Mouse (Mus musculus): Measurements from ENCODE around the gene Ppp1r14a. TPM values are rescaled to one million over a fixed set of nuclear protein-coding genes. Genes with fewer than 3 reads are reported as not detected.

Ppp1r14a gene
- polyA plus RNA-seq (2012; rRNA removed), result 31.2 and 33.4 TPM in 2 replicates

DNA sequence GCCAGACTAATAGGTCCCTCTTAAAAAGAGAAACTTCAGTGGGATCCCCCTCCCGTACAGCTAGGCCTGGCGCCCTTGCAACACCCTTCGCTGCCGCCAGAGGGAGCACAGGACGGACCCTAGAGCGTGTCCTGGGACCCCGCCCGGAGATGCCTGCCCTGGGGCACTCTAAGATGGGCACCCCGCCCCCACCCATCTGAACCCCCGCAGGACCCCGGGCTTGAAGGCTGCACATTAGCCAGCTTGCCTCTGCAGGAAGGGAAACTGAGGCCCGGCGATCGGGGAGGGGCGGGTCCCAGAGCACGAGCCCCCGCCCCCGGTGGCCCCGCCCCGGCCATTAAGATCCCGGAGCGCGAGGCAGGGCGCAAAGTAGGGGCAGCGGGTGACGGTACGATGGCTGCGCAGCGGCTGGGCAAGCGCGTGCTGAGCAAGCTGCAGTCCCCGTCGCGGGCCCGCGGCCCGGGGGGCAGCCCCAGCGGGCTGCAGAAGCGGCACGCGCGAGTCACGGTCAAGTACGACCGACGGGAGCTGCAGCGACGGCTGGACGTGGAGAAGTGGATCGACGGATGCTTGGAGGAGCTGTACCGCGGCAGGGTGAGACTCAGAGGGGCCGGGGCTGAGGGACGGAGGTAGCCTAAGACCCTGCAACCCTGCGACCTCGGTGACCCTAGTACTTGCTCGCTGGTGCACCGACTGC, at the start of gene Ppp1r14a:
Gene Ppp1r14a, plus strand, starts transcription at position 367 of the 697 bp plus-strand sequence.
- 2% methylated on average over 59 of the region's 59 CpGs for WGBS
- DNase-seq (ENCODE audit: low read depth, low spot score), result no peak

DNA sequence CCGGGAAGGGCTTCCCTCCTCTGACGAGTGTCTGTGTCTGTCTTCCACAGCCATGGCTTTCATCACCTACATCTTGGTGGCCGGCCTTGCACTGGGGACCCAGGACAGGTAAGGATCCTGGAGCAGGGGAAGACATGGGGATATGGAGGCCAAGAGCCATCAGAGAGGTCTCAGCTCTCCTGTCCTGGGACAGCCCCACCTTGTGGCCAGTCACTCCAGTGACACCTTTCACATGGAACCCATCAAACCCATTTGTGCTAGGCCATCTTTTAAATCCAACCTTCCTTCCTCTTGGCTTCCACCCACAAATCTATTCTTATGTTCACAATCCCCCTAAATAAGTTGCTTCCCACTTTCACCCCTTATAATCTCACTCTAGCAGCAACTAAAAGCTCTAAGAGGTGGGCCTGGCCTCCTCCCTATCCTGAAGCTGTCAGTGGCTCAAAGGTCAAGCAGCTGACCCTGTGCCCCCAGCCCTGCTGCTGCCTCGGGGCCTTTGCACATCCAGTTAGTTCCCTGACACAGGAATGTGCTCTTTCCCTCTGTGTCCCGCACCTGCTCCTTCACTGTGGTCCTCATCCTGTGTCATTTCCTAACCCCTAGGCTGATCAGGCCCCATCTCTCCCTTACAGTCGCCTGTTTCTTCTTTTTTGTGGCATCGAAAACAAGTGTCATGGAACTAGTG, 44.2 kb upstream of the Ppp1r14a start:
- WGBS, result 74% methylated on average over 7 of the region's 7 CpGs
- DNase-seq (ENCODE audit: low read depth, low spot score), result no peak

DNA sequence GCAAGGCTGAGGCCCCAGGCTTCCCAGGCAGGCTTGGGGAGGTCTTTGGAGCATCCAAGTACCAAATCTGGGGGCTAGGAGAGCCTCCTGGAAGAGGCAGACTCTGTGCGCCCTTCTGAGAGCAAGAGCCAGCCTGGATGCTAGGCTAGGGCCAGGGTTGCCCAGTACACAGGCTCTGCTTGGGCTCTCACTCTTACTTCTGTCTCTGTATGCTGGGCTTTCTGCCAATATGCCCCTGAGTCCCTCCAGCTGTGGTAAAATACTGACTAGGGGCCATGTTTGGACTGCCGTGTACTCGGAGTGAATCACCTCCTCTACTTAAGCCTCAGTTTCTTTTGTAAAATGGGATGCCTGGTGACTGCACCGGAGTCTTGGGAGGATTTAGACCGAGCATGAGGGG, 43.1 kb upstream of the Ppp1r14a start:
- 64% methylated on average over 5 of the region's 5 CpGs for WGBS

DNA sequence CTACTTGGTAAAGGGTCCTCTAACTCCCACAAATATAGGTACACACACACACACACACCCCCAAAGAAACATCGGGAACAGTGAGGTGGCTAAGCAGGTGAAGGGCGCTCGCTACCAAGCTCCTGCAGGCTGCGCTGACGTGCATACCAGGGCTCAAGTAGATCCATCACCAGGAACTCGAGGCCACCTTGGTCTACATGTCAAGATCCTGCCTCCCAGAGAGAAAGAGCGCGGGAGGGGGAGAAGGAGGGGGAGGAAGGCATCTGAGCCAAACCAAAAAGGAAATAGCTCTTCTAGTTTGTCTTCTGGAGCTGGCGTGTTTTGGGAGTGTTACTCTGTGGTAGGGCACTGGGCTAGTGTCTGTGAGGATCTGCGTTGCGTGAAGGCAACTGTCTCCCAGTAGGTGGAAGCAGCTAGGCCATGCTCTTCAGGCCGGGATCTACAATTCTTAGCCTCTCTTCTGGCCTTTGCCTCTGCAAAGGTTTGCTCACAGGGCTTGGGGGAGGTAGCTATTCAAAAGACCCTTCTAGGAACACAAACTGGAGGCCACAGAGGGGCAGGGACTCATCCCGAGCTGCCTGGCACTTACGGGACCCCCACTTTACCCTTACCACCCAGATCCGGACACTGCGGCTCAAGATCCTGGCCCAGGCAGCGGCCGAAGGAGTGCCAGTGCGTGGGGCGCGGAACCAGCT, 42.3 kb upstream of the Ppp1r14a start:
- 42% methylated on average over 21 of the region's 21 CpGs for WGBS
- no peak for DNase-seq (ENCODE audit: low read depth, low spot score)

More for the DNA sequence above, 43.1 kb upstream of the Ppp1r14a start:
- DNase-seq (ENCODE audit: low read depth, low spot score), result no peak

DNA sequence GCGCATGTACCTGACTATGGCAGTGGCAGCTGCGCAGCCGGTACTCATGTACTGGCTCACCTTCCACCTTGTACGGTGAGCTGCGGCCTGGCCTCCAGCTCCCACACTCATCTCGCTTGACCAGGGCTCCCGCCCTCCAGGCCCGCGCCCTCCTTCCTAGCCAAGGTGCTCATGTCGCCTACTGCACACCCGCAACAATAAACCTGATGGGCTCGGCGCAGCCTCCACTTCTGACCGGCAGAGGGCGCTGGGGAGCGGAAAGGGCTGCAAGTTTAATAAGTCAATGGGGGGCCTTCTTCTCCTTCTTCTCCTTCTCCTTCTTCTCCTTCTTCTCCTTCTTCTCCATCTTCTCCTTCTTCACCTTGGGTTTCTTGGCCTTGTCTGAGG, 41.8 kb upstream of the Ppp1r14a start:
- WGBS, result 17% methylated on average over 16 of the region's 16 CpGs
- DNase-seq (ENCODE audit: low read depth, low spot score), result no peak

DNA sequence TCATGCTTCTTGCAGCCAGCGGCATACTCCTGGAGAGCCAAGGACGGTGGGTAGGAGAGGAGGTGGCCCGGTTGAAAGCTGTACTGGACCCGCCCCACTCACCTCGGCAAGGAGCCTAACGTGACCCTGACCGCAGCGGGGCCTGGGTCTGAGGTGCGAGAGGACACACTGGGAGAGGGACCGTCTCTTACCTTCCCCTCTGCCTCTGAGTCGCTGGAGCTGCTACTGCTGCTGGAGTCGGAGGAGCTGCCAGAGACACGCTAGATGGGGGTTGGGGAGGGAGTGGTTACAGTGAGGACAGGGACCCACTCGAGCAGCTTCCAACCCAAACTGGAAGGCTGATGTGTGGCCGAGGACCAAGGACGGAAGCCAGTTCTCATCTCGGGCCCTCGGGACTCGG, 41.4 kb upstream of the Ppp1r14a start:
- no peak for DNase-seq (ENCODE audit: low read depth, low spot score)
- WGBS, result 10% methylated on average over 19 of the region's 19 CpGs

DNA sequence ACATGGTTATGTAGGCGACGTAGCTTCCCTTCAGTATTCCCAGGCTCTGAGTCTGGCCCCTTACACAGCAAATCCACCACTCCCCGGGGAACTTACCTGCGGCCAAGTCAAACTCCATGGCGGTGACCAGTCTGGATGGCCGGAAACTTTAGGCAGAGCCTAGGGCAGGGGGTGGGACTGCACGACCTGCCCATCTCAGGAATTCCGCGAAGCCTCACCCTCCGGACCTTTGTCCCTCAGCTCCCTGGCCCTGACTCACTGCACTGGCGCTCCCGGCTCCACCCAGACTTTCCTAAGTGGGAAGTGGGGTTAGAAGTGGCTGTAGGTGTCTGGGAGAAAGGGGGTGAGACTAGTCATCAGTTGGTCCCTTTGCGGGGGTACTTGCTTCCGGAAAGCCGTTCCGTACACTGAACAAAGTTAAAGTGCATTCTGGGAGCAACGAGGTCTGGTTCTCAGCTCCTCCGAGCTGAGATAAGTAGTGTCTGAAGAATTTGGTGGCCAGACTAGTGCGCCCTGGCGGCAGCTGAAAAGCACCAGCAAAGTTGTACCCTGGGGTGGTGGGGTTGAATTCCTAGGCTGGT, 40.8 kb upstream of the Ppp1r14a start, which contains the start of gene 2200002D01Rik:
Gene 2200002D01Rik, minus strand, starts transcription at position 206 of the 581 bp plus-strand sequence.
- 21% methylated on average over 20 of the region's 20 CpGs for WGBS

DNA sequence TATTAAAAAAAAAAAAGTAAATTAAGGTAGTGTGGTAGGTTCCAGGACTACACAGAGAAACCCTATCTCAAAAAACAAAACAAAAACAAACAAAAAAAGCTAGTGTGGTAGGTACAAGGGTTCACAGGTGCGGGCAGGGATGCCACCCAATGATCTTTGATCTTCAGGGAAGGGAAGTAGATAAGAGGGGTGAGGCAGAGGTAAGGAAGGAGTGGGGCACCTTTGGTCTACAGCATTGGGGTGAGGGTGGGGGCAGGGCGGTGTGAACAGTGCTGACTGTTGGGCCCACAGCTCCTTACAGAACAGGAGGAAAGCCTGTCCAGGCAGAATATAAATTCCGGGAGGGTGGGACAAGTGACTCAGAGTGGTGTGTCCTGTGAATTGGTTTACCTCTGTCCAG, 37.9 kb upstream of the Ppp1r14a start:
- 22% methylated on average over 3 of the region's 3 CpGs for WGBS
- peak; percentile 92 for DNase-seq (ENCODE audit: low read depth, low spot score)

More for the DNA sequence above, 40.8 kb upstream of the Ppp1r14a start, which contains the start of gene 2200002D01Rik:
- DNase-seq (ENCODE audit: low read depth, low spot score), result peak; percentile 92

DNA sequence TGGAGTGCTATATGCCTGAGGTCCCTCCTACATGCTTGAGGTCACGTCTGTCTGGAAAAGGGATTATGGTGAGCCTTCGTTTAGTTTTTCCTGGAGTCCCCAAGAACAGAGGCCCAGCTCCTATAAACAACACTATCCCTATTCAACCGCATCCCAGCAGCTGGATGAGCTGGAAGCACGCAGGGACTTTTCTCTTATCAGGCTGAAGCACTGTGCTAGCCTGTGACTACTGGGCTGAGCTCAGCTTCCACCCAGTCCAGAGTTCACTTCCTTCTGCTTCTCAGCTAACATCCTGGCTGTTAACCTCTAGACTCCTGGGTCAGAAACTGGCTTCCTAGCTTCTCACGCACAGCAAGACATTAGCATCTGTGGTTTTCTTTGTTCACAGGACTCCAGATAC, 35.3 kb upstream of the Ppp1r14a start:
- DNase-seq (ENCODE audit: low read depth, low spot score), result no peak
- WGBS, result 17% methylated on average over 5 of the region's 5 CpGs

DNA sequence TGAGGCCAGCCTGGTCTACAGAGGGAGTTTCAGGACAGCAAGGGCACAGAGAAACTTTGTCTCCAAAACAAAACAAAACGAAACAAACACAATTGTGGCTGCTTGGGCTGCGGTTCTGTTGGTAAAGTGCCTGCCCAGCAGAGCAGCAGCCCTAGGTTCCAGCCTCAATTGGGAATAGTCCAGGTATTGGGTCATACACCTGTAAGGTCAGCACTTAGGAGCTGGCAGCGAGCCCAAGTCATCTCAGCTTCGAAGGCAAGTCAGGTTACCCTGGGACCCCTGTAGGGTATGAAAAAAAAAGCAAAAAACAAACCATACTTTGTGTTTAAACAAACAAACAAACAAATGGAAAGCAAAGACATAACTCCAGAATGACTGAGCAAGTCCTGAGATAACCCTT, 33.2 kb upstream of the Ppp1r14a start:
- WGBS, result 39% methylated on average over 4 of the region's 4 CpGs
- DNase-seq (ENCODE audit: low read depth, low spot score), result no peak

DNA sequence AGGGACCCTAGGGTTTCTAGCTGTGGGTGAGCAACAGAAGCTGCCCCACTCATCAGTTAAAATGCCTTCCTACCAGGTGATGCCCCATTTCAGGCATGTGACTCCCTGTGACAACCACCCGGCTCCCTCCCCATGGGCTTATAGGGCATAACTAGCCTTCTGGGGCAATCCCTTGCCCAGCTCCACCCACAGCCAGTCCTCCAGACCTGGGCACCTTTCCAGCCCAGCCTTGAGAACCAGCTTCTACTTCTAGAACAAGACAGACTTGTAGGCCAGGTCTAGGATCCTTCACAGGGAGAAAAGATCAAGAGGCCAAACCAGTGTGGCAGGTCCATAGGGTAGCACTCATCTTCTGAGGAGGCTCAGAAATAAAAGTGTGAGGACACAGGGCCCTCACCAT, 31.7 kb upstream of the Ppp1r14a start:
- WGBS, result 29% methylated on average over 1 of the region's 1 CpGs
- no peak for DNase-seq (ENCODE audit: low read depth, low spot score)

DNA sequence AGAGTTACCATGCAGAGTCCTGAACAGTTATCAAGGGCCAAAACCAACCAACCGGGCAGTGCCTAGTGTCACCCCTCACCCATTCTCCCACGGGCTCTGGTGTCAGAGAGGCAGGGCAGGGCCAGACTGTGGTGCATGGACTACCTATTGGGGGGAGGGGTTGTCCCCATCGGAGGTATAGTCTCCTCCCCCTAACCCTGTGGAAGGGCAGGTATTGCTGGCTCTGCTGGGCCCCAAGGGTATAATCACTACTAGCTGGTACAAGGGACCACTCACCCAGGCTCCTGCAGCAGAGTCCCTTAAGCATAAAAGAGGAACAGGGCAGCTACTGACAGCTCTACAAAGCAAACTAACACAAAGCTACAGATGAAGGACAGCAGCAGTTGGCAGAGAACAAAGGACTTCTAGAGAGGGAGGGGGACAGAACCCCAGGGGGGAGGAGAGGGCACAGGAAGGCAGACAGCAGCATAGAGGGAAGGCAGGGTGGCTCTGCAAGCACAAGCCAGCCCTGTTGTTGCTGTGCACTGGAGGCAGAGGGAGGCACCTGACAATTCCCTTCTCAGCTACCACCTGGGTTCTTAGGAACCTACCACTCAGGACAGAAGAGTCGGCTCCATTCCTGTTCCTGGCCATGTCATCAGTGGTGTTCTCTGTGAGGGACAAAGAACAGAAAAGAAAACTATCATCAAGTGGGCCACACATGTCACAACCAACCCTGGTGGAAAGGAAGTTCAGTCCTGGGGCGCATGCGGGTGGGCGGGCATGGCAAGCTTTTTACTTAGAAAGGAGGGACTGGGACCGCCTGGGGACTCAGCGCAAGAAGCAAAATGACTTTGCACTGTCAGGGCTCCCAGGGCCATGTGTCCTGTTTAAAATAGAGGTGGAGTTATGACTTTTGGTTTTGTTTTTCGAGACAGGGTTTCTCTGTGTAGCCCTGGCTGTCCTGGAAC, 29.1 kb upstream of the Ppp1r14a start:
- 65% methylated on average over 10 of the region's 10 CpGs for WGBS
- no peak for DNase-seq (ENCODE audit: low read depth, low spot score)

DNA sequence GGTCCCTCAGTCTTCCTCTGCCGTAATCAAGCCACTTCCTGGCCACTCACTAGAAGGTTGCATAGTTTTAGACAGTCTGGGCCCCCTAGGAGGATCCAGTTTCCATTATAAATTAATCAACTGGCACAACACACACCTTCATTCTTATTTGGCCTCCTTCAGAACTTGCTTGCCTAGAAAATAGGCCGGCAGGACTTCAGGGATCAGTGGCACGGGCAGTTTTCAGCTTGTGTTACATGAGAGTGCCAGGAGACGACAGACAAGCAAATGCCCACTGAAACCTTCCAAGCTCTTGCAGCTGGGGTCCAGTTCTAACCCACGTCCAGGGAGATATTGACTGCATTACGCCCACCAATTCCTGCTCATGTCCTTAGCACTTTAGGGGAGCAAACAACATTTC, 27.0 kb upstream of the Ppp1r14a start:
- 56% methylated on average over 6 of the region's 6 CpGs for WGBS
- no peak for DNase-seq (ENCODE audit: low read depth, low spot score)

DNA sequence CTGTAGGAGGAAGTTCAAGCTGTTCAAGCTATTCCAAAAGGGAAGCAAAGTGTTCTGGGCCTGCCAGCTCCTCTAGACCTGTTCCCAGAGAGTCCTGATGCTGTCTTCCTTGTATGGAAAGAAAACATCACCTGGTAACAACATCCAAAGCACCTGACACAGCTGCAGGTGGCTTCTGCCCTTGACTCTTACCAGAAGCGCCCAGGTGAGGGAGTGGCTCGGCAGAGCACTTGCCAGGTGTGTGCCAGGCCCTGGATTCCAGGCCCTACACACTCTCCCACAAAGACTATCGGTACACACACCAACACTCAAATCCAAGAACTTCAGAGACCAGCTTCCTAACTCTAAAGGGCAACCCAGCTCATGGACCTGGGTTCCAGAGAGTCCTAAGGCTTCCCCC, 25.3 kb upstream of the Ppp1r14a start:
- WGBS, result 35% methylated on average over 3 of the region's 3 CpGs
- DNase-seq (ENCODE audit: low read depth, low spot score), result no peak

DNA sequence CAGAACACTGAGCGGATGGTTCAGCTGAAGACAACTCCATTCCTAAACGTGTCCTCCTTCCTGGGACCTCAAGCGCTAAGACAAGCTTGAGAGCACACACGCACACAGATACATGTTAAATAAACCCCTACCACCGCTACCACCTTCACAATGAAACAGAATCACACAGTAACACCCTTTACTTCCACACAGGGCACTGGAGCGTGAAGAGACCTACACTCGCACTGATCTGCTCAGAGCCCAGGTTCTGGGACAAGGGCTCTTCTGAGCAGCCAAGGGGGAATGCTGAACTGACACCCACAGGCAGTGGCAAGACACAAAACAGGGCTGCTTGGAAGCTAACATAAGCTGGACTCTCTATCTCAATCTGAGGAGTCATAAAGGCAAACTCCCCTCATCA, 23.5 kb upstream of the Ppp1r14a start:
- no peak for DNase-seq (ENCODE audit: low read depth, low spot score)
- 56% methylated on average over 7 of the region's 7 CpGs for WGBS

DNA sequence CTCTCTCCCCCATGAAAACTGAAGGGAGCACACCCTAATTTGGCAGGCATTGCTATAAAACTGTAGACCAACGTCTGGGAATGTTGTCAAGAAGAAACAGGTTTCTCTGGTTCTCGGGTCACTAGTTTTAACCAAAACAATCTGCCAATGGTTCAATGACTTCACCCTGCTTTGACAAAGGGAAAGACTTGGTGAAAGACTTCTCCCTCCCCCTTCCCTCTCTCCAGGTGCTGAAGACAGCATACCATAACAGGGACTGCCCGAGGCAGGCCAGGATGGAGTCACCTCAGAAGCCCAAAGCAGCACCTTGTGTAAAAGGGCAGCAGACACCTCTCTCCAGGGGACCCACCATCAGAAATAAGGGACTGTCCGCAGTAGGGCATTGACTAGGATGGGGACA, 22.2 kb upstream of the Ppp1r14a start:
- DNase-seq (ENCODE audit: low read depth, low spot score), result no peak
- 25% methylated on average over 4 of the region's 4 CpGs for WGBS

DNA sequence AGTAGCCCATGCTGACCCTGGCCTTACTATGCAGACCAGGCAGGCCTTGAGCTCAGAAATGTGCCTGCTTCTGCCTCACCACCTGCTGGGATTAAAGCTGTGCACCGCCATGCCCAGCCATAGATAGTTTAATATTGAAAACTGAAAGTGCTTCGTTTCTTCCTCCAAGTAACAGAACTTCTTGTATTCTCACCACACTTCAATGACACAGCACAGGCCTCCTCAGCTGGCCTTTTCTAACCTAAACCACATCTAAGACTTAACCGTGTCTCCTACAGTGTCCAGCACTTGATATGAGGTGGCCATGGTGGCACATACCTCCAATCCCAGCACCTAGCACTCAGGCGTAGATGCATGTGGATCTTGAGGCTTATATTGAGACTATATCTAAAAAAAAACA, 18.7 kb upstream of the Ppp1r14a start:
- no peak for DNase-seq (ENCODE audit: low read depth, low spot score)
- WGBS, result 36% methylated on average over 4 of the region's 4 CpGs

DNA sequence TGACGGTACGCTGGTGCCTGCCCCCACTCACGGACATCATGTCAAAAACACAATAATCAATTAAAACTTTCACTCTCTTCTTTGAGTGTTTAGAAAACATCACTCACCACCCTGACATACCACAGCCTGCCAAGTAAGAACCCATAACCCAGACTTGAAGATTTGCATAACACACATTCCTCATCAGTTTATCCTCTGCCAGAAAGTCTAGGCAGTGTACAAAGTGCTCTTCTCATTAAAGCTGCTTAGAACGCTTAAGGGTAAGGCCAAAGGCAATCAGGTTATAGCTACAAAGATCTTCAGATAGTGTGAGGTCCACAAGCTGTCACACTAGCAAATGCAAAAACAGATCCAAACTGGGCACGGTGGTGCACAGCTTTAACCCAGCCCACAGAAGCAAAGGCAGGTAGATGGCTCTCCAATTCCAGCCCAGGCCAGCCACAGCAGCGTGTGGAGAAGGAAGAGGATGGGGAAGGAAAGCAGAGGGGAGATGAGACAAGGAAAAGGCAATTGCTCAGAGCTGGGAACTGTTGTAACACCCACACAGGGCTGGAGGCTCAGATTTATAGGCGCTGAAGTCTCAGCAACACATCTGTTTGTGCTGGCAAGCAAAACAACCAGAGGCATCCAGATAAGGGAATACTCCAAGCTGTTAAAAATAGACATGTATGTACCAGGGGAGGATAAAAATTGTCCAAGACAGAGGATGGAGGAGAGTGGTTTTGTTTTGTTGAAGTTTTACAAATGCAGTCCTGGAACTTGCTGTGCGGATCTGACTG, 17.2 kb upstream of the Ppp1r14a start:
- DNase-seq (ENCODE audit: low read depth, low spot score), result no peak
- 22% methylated on average over 8 of the region's 8 CpGs for WGBS

Data from large intestine, adult 2 months (tissue).